Mouse (Mus musculus) spleen, postnatal 14 days (tissue): ENCODE data around the gene Hbq1a.
"Not testable (repeated sequence)": the region's sequence is repeated elsewhere in the genome, so short reads cannot be mapped to it uniquely, and the experiment has no call there.

Experiments used
- DNase-seq, 2 experiments: peaks; one replicate each; pipeline ENCODE4 v3.0.0; 2021 to 2022; ENCODE audit warnings: low spot score in 2 of 2

Hbq1a gene

GRCm38 (mm10) chr11:32299865-32300264, at the start of gene Hbq1a:
Hbq1a (plus strand) TSS chr11:32300069.
- peak; percentile 59 to 67 for DNase-seq

- DNase-seq: peak; percentile 41 to 55
These were observed 48.7 kb upstream of the Hbq1a start for GRCm38 (mm10) chr11:32250880-32251763.

GRCm38 (mm10) chr11:32253121-32253520, 46.7 kb upstream of the Hbq1a start:
- no peak for DNase-seq

- no peak for DNase-seq
These were observed 43.7 kb upstream of the Hbq1a start for GRCm38 (mm10) chr11:32256146-32256545.

GRCm38 (mm10) chr11:32256566-32256965, 43.3 kb upstream of the Hbq1a start:
- DNase-seq: no peak

- DNase-seq: no peak
These were observed 37.0 kb upstream of the Hbq1a start for GRCm38 (mm10) chr11:32262674-32263415.

GRCm38 (mm10) chr11:32265117-32265738, 34.6 kb upstream of the Hbq1a start:
- no peak for DNase-seq

- no peak for DNase-seq
These were observed 33.7 kb upstream of the Hbq1a start for GRCm38 (mm10) chr11:32266194-32266593.

- DNase-seq: no peak
These were observed 33.1 kb upstream of the Hbq1a start for GRCm38 (mm10) chr11:32266776-32267175.

GRCm38 (mm10) chr11:32267188-32267884, 32.5 kb upstream of the Hbq1a start, which contains the start of gene Nprl3:
Nprl3 (minus strand) TSS chr11:32267707.
- DNase-seq: peak; percentile 92 to 94

GRCm38 (mm10) chr11:32267964-32268363, 31.9 kb upstream of the Hbq1a start:
- no peak for DNase-seq

GRCm38 (mm10) chr11:32268952-32269351, 30.9 kb upstream of the Hbq1a start:
- DNase-seq: peak in 1 of 2 experiments; percentile 44

- DNase-seq: no peak
These were observed 28.7 kb upstream of the Hbq1a start for GRCm38 (mm10) chr11:32271178-32271577.

- DNase-seq: no peak
These were observed 23.5 kb upstream of the Hbq1a start, which contains the start of gene Hba-x for GRCm38 (mm10) chr11:32276347-32276746. Hba-x (plus strand) TSS chr11:32276400.

- no peak for DNase-seq
These were observed 22.0 kb upstream of the Hbq1a start for GRCm38 (mm10) chr11:32277736-32278457.

GRCm38 (mm10) chr11:32278458-32278957, 21.4 kb upstream of the Hbq1a start:
- no peak for DNase-seq

- no peak for DNase-seq
These were observed 19.2 kb upstream of the Hbq1a start for GRCm38 (mm10) chr11:32280646-32281045.

- no peak for DNase-seq
These were observed 18.3 kb upstream of the Hbq1a start for GRCm38 (mm10) chr11:32281416-32282144.

GRCm38 (mm10) chr11:32283091-32283777, 16.6 kb upstream of the Hbq1a start, which contains the start of gene Hba-a1:
Hba-a1 (plus strand) TSS chr11:32283511.
- not testable (repeated sequence) for DNase-seq
